Mouse (Mus musculus) neural tube, embryonic 12.5 days (tissue): ENCODE data around the gene Malsu1. TPM values are rescaled to one million over a fixed set of nuclear protein-coding genes. Genes with fewer than 3 reads are reported as not detected.

Experiments
- ATAC-seq: fragments of 200-750 bp; cut with Nextera tagmentation; 2 replicates; pipeline ENCODE4 v1.8.0; 2017; ENCODE audit warnings: low read depth, mild to moderate bottlenecking, moderate TSS enrichment, moderate library complexity; ENCODE audit not compliant: low FRiP score
- H3K27ac ChIP-seq: fragments of 300-500 bp; sonication (generic); 2 replicates; pipeline ENCODE4 v1.5.1; 2016
- H3K27me3 ChIP-seq: fragments of 300-500 bp; sonication (generic); replicated peaks from 2 replicates; pipeline ENCODE4 v1.6.1; 2016; ENCODE audit warnings: mild to moderate bottlenecking
- H3K36me3 ChIP-seq: fragments of 300-500 bp; sonication (generic); 2 replicates; pipeline ENCODE4 v1.6.1; 2016; ENCODE audit warnings: mild to moderate bottlenecking
- H3K4me1 ChIP-seq: fragments of 300-500 bp; sonication (generic); 2 replicates; pipeline ENCODE4 v1.6.1; 2016
- H3K4me2 ChIP-seq: fragments of 300-500 bp; sonication (generic); replicated peaks from 2 replicates; pipeline ENCODE4 v1.6.1; 2016; ENCODE audit warnings: mild to moderate bottlenecking
- H3K4me3 ChIP-seq: fragments of 300-500 bp; sonication (generic); 2 replicates; pipeline ENCODE4 v1.5.1; 2016
- H3K9ac ChIP-seq: fragments of 300-500 bp; sonication (generic); 2 replicates; pipeline ENCODE4 v1.6.1; 2016; ENCODE audit warnings: mild to moderate bottlenecking
- H3K9me3 ChIP-seq: fragments of 300-500 bp; sonication (generic); 2 replicates; pipeline ENCODE4 v1.6.1; 2016; ENCODE audit warnings: mild to moderate bottlenecking
- WGBS: fragments of 180-500 bp; shearing (Covaris S2); methylation state at CpG from one replicate; pipeline ENCODE4 v1.1.7; 2016; 5-methylcytosine and 5-hydroxymethylcytosine counted together
- polyA plus RNA-seq: library from polyadenylated mRNA; unstranded; fragments of >200 nt; fragmentation: Nextera tagmentation; extraction: Ambion mirVana; gene quantifications from 2 replicates; pipeline ENCODE4 v1.2.1, GENCODE M21; 2016

Gene Malsu1
- polyA plus RNA-seq = 64.3 and 64.7 TPM in 2 replicates

DNA sequence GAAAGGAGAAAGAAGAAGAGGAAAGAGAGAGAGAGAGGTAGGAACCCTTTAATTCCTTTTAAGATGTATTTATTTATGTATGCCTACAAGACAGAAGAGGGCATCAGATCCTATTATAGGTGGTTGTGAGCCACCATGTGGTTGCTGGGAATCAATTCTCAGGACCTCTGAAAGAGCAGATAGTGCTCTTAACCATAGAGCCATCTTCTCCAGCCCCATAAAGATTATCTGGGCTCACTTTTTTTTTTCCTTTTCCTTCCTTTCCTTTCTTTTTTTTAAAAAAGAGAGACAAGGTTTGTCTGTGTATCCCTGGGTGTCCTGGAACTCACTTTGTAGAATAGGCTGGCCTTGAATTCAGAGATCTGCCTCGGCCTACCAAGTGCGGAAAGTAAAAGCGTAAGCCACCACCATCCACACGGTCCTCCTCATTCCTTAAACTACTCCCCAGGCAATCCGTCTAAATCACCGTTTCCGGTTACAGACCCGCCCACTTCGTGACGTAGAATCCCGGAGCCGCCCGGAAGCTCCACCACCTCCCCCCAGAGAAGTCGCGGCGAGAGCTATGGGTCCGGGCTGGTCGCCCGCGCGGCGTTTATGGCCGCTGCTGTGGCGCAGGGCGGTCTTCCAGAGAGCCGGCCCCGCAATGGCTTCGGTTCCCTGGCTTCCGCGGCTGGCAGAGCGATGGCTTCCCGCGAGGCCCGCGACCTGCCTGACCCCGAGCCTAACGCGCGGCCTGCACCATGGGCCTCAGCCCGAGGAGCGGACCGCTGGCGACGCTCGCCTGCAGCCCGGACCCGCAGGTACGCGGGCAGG, at the start of gene Malsu1:
Malsu1 (plus strand) TSS at position 492 of the 813 bp plus-strand sequence.
- Histone ChIP-seq H3K9ac (peak within 1 kb of the TSS; percentile 90), H3K36me3 (no peaks in the 10 kb centered on the region), H3K27me3 (no peaks in the 10 kb centered on the region), H3K9me3 (no peaks in the 10 kb centered on the region), H3K4me3 (peak within 1 kb of the TSS; percentile 97), H3K4me2 (peak within 1 kb of the TSS; percentile 90), H3K4me1 (peaks cover 11% of the 10 kb centered on the region), H3K27ac (no peak within 1 kb of the TSS)
- WGBS = under 1% methylated on average over 49 of the region's 49 CpGs
- peak; percentile 98 for ATAC-seq

GRCm38 (mm10) chr6:49025290-49025689, 48.3 kb upstream of the Malsu1 start:
- no peak overlapping the region for H3K4me3 ChIP-seq
- no peaks in the 10 kb centered on the region for H3K9me3 ChIP-seq
- H3K9ac ChIP-seq = no peak overlapping the region
- ATAC-seq = no peak
- 86% methylated on average over 7 of the region's 7 CpGs for WGBS
- H3K36me3 ChIP-seq = no peaks in the 10 kb centered on the region
- H3K27ac ChIP-seq = no peak overlapping the region
- H3K4me1 ChIP-seq = peaks cover 7% of the 10 kb centered on the region; the same call in 1 of the 2 replicates
- no peaks in the 10 kb centered on the region for H3K27me3 ChIP-seq
- H3K4me2 ChIP-seq = no peak overlapping the region

GRCm38 (mm10) chr6:49026496-49026895, 47.1 kb upstream of the Malsu1 start:
- H3K4me3 ChIP-seq = no peak overlapping the region
- no peak overlapping the region for H3K4me2 ChIP-seq
- H3K9ac ChIP-seq = no peak overlapping the region
- H3K36me3 ChIP-seq = no peaks in the 10 kb centered on the region
- H3K27ac ChIP-seq = no peak overlapping the region
- no peak for ATAC-seq
- H3K27me3 ChIP-seq = no peaks in the 10 kb centered on the region
- 93% methylated on average over 5 of the region's 5 CpGs for WGBS
- H3K4me1 ChIP-seq = no peaks in the 10 kb centered on the region
- no peaks in the 10 kb centered on the region for H3K9me3 ChIP-seq

- no peaks in the 10 kb centered on the region for H3K27me3 ChIP-seq
- WGBS = 83% methylated on average over 6 of the region's 6 CpGs
- H3K27ac ChIP-seq = no peak overlapping the region
- H3K9ac ChIP-seq = no peak overlapping the region
- H3K4me2 ChIP-seq = no peak overlapping the region
- no peak for ATAC-seq
- no peaks in the 10 kb centered on the region for H3K36me3 ChIP-seq
- no peaks in the 10 kb centered on the region for H3K9me3 ChIP-seq
- H3K4me1 ChIP-seq = no peaks in the 10 kb centered on the region
- H3K4me3 ChIP-seq = no peak overlapping the region
These were observed 45.6 kb upstream of the Malsu1 start for GRCm38 (mm10) chr6:49028019-49028418.

GRCm38 (mm10) chr6:49028708-49029107, 44.9 kb upstream of the Malsu1 start:
- Histone ChIP-seq H3K36me3 (no peaks in the 10 kb centered on the region), H3K4me1 (no peaks in the 10 kb centered on the region)
- ATAC-seq = no peak

GRCm38 (mm10) chr6:49031230-49031629, 42.4 kb upstream of the Malsu1 start:
- no peak for ATAC-seq
- Histone ChIP-seq H3K9ac (no peak overlapping the region), H3K4me1 (no peaks in the 10 kb centered on the region), H3K4me3 (no peak overlapping the region), H3K27me3 (no peaks in the 10 kb centered on the region), H3K36me3 (no peaks in the 10 kb centered on the region), H3K9me3 (no peaks in the 10 kb centered on the region), H3K4me2 (no peak overlapping the region), H3K27ac (no peak overlapping the region)
- 89% methylated on average over 4 of the region's 4 CpGs for WGBS

More at GRCm38 (mm10) chr6:49028708-49029107, 44.9 kb upstream of the Malsu1 start:
- H3K9me3 ChIP-seq = no peaks in the 10 kb centered on the region
- H3K4me2 ChIP-seq = no peak overlapping the region
- H3K27ac ChIP-seq = no peak overlapping the region
- no peak overlapping the region for H3K9ac ChIP-seq
- H3K27me3 ChIP-seq = no peaks in the 10 kb centered on the region
- H3K4me3 ChIP-seq = no peak overlapping the region
- 80% methylated on average over 3 of the region's 3 CpGs for WGBS

DNA sequence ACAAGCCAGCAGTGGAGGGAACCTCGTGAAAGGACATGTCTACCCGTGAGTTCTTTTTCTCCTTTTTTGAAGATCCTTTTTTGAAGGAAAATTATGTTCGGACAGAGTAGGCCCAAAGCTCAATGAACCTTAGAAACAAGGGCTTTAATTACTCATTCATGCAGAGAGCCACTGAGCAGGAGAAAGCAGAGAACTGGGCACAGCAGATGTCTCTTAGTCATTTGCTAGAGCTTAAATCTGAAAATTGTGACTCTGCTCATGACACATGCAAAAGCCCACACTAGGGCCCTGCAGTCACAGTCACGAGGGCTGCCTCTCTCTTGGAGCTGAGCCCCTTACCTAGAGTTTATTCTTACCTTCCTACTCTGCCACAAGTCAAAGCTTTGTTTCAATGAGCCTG, 40.8 kb upstream of the Malsu1 start:
- no peaks in the 10 kb centered on the region for H3K4me1 ChIP-seq
- H3K4me3 ChIP-seq = no peak overlapping the region
- ATAC-seq = no peak
- WGBS = 73% methylated on average over 4 of the region's 4 CpGs
- H3K27ac ChIP-seq = no peak overlapping the region
- no peaks in the 10 kb centered on the region for H3K9me3 ChIP-seq
- H3K36me3 ChIP-seq = no peaks in the 10 kb centered on the region
- no peak overlapping the region for H3K9ac ChIP-seq
- peaks cover 5% of the 10 kb centered on the region; the same call in 1 of the 2 replicates for H3K27me3 ChIP-seq
- no peak overlapping the region for H3K4me2 ChIP-seq

GRCm38 (mm10) chr6:49036275-49037267, 37.0 kb upstream of the Malsu1 start, which contains the start of gene Gpnmb:
Gpnmb (plus strand) TSS chr6:49036546.
- H3K27ac ChIP-seq = no peak within 1 kb of the TSS
- no peak within 1 kb of the TSS for H3K9ac ChIP-seq
- peak within 1 kb of the TSS; percentile 25; the same call in 1 of the 2 replicates for H3K4me2 ChIP-seq
- H3K4me3 ChIP-seq = no peak within 1 kb of the TSS
- peaks cover 4% of the 10 kb centered on the region; the same call in 1 of the 2 replicates for H3K4me1 ChIP-seq
- H3K27me3 ChIP-seq = peaks cover 5% of the 10 kb centered on the region; the same call in 1 of the 2 replicates
- no peaks in the 10 kb centered on the region for H3K36me3 ChIP-seq
- no peak for ATAC-seq
- WGBS = 46% methylated on average over 28 of the region's 28 CpGs
- no peaks in the 10 kb centered on the region for H3K9me3 ChIP-seq

- 68% methylated on average over 12 of the region's 12 CpGs for WGBS
- H3K4me3 ChIP-seq = no peak overlapping the region
- peaks cover 5% of the 10 kb centered on the region; the same call in 1 of the 2 replicates for H3K27me3 ChIP-seq
- ATAC-seq = no peak
- H3K27ac ChIP-seq = no peak overlapping the region
- H3K4me2 ChIP-seq = no peak overlapping the region
- peaks cover 4% of the 10 kb centered on the region; the same call in 1 of the 2 replicates for H3K4me1 ChIP-seq
- H3K9ac ChIP-seq = no peak overlapping the region
- H3K9me3 ChIP-seq = no peaks in the 10 kb centered on the region
- no peaks in the 10 kb centered on the region for H3K36me3 ChIP-seq
These were observed 36.3 kb upstream of the Malsu1 start for GRCm38 (mm10) chr6:49037268-49037662.

DNA sequence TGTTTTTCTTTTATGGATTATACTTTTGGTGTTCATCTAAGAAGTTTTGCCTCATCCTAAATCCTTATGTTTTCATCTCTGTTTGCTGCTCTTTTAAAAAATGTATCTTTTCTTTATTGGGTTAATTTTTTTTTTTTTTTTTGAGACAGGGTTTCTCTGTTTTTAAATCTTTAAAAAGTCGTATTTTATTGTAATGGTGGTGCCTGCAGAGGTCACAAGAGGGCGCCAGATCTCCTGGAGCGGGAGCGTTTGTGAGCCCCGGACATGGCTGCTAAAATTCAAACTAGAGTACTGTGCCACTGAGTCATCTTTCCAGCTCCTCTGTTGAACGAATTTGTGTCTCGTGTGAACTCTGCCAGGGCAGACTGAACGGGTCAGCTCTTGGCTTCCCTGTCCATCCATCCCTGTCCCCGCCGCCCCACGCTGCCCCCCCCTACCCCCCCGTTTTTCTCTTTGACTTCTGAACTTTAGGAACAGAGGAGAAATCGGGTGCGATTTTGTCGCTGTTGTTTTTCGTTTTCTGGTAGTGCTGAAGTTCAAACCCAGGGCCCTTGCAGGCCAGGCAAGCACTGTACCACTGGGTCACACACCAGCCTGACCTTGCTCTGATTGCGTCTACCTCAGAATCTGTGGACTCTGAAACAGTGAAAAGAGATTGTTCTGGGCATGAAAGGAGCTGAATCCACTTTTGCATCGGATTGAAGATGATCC, 34.0 kb upstream of the Malsu1 start:
- H3K4me2 ChIP-seq = peak overlapping the region; percentile 54
- peak overlapping the region; percentile 22; the same call in 1 of the 2 replicates for H3K4me3 ChIP-seq
- no peak overlapping the region for H3K27ac ChIP-seq
- H3K9ac ChIP-seq = 0 out of 2 replicates have a peak overlapping the region, but pooled peaks have one; percentile 38
- peaks cover 4% of the 10 kb centered on the region; the same call in 1 of the 2 replicates for H3K4me1 ChIP-seq
- WGBS = 17% methylated on average over 18 of the region's 18 CpGs
- H3K9me3 ChIP-seq = no peaks in the 10 kb centered on the region
- H3K36me3 ChIP-seq = no peaks in the 10 kb centered on the region
- no peak for ATAC-seq
- H3K27me3 ChIP-seq = peaks cover 5% of the 10 kb centered on the region; the same call in 1 of the 2 replicates

- ATAC-seq = no peak
- no peak overlapping the region for H3K4me3 ChIP-seq
- H3K9ac ChIP-seq = no peak overlapping the region
- no peak overlapping the region for H3K27ac ChIP-seq
- H3K27me3 ChIP-seq = no peaks in the 10 kb centered on the region
- H3K4me1 ChIP-seq = no peaks in the 10 kb centered on the region
- H3K4me2 ChIP-seq = no peak overlapping the region
- H3K9me3 ChIP-seq = no peaks in the 10 kb centered on the region
- WGBS = 75% methylated on average over 6 of the region's 6 CpGs
- H3K36me3 ChIP-seq = no peaks in the 10 kb centered on the region
These were observed 27.1 kb upstream of the Malsu1 start for GRCm38 (mm10) chr6:49046502-49046901.
